Mouse (Mus musculus): Measurements from ENCODE around the gene Tmem158. TPM values are rescaled to one million over a fixed set of nuclear protein-coding genes. Genes with fewer than 3 reads are reported as not detected.

Tmem158 gene
- polyA plus RNA-seq, 1 experiment from 2014 or later = 17.1 TPM

- Histone ChIP-seq H3K4me1 (no peaks in the 10 kb centered on the region), H3K9me3 (no peaks in the 10 kb centered on the region), H3K4me3 (replicated peaks) (no peak overlapping the region), H3K9ac (no peak overlapping the region), H3K4me2 (no peak overlapping the region), H3K27me3 (replicated peaks) (no peaks in the 10 kb centered on the region), H3K27ac (no peak overlapping the region), H3K36me3 (no peaks in the 10 kb centered on the region)
- no peak for ATAC-seq (ENCODE audit: insufficient read depth, low FRiP score, low read depth)
- WGBS = 76% methylated on average over 2 of the region's 2 CpGs
These were observed 17.4 kb upstream of the Tmem158 start for GRCm38 (mm10) chr9:123278003-123278402.

GRCm38 (mm10) chr9:123275373-123275772, 14.8 kb upstream of the Tmem158 start:
- WGBS = 84% methylated on average over 2 of the region's 2 CpGs
- Histone ChIP-seq H3K4me3 (replicated peaks) (no peak overlapping the region), H3K4me2 (no peak overlapping the region)

GRCm38 (mm10) chr9:123274674-123275073, 14.1 kb upstream of the Tmem158 start:
- H3K36me3 ChIP-seq = no peaks in the 10 kb centered on the region
- H3K9me3 ChIP-seq = no peaks in the 10 kb centered on the region
- no peaks in the 10 kb centered on the region for H3K4me1 ChIP-seq
- no peak overlapping the region for H3K27ac ChIP-seq
- H3K4me3 ChIP-seq (replicated peaks) = no peak overlapping the region
- H3K4me2 ChIP-seq = no peak overlapping the region
- H3K9ac ChIP-seq = no peak overlapping the region
- WGBS = 44% methylated on average over 5 of the region's 5 CpGs
- no peaks in the 10 kb centered on the region for H3K27me3 ChIP-seq (replicated peaks)
- no peak for ATAC-seq (ENCODE audit: insufficient read depth, low FRiP score, low read depth)

More at GRCm38 (mm10) chr9:123275373-123275772, 14.8 kb upstream of the Tmem158 start:
- Histone ChIP-seq H3K36me3 (no peaks in the 10 kb centered on the region), H3K4me1 (no peaks in the 10 kb centered on the region), H3K27me3 (replicated peaks) (no peaks in the 10 kb centered on the region), H3K27ac (no peak overlapping the region), H3K9ac (no peak overlapping the region), H3K9me3 (no peaks in the 10 kb centered on the region)
- ATAC-seq (ENCODE audit: insufficient read depth, low FRiP score, low read depth) = no peak

GRCm38 (mm10) chr9:123273876-123274275, 13.3 kb upstream of the Tmem158 start:
- H3K4me2 ChIP-seq = no peak overlapping the region
- WGBS = 49% methylated on average over 2 of the region's 2 CpGs
- H3K27ac ChIP-seq = no peak overlapping the region
- no peaks in the 10 kb centered on the region for H3K9me3 ChIP-seq
- H3K4me3 ChIP-seq (replicated peaks) = no peak overlapping the region
- H3K27me3 ChIP-seq (replicated peaks) = no peaks in the 10 kb centered on the region
- no peaks in the 10 kb centered on the region for H3K36me3 ChIP-seq
- H3K9ac ChIP-seq = no peak overlapping the region
- H3K4me1 ChIP-seq = no peaks in the 10 kb centered on the region
- no peak for ATAC-seq (ENCODE audit: insufficient read depth, low FRiP score, low read depth)

- Histone ChIP-seq H3K9ac (no peak overlapping the region), H3K9me3 (no peaks in the 10 kb centered on the region), H3K27me3 (replicated peaks) (no peaks in the 10 kb centered on the region), H3K4me2 (no peak overlapping the region), H3K36me3 (no peaks in the 10 kb centered on the region), H3K27ac (no peak overlapping the region), H3K4me3 (replicated peaks) (no peak overlapping the region), H3K4me1 (no peaks in the 10 kb centered on the region)
- ATAC-seq (ENCODE audit: insufficient read depth, low FRiP score, low read depth) = no peak
- 65% methylated on average over 4 of the region's 4 CpGs for WGBS
These were observed 11.0 kb upstream of the Tmem158 start for GRCm38 (mm10) chr9:123271552-123271951.

- WGBS = 85% methylated on average over 2 of the region's 2 CpGs
- no peaks in the 10 kb centered on the region for H3K9me3 ChIP-seq
- no peaks in the 10 kb centered on the region for H3K27me3 ChIP-seq (replicated peaks)
- no peak overlapping the region for H3K27ac ChIP-seq
- H3K4me3 ChIP-seq (replicated peaks) = no peak overlapping the region
- no peak overlapping the region for H3K4me2 ChIP-seq
- no peak for ATAC-seq (ENCODE audit: insufficient read depth, low FRiP score, low read depth)
- no peaks in the 10 kb centered on the region for H3K36me3 ChIP-seq
- H3K4me1 ChIP-seq = no peaks in the 10 kb centered on the region
- H3K9ac ChIP-seq = no peak overlapping the region
These were observed 9.5 kb upstream of the Tmem158 start for GRCm38 (mm10) chr9:123269906-123270558.

GRCm38 (mm10) chr9:123259896-123260610, 511 bp downstream of the Tmem158 start:
- no peaks in the 10 kb centered on the region; the same call in 1 of the 2 replicates for H3K27me3 ChIP-seq (replicated peaks)
- peak overlapping the region; percentile 99 for H3K4me2 ChIP-seq
- H3K9ac ChIP-seq = peak overlapping the region; percentile 52
- H3K4me3 ChIP-seq (replicated peaks) = peak overlapping the region; percentile 83
- no peaks in the 10 kb centered on the region for H3K36me3 ChIP-seq
- WGBS = 0% methylated on average over 89 of the region's 92 CpGs
- no peaks in the 10 kb centered on the region for H3K9me3 ChIP-seq
- ATAC-seq (ENCODE audit: insufficient read depth, low FRiP score, low read depth) = peak; percentile 70
- H3K27ac ChIP-seq = peak overlapping the region; percentile 67
- peaks cover 5% of the 10 kb centered on the region; the same call in 1 of the 2 replicates for H3K4me1 ChIP-seq

GRCm38 (mm10) chr9:123259461-123259895, 1.1 kb downstream of the Tmem158 start:
- 2% methylated on average over 44 of the region's 45 CpGs for WGBS
- Histone ChIP-seq H3K27me3 (replicated peaks) (no peaks in the 10 kb centered on the region; the same call in 1 of the 2 replicates), H3K27ac (no peak overlapping the region), H3K9me3 (no peaks in the 10 kb centered on the region), H3K9ac (peak overlapping the region; percentile 52), H3K36me3 (no peaks in the 10 kb centered on the region), H3K4me2 (peak overlapping the region; percentile 99), H3K4me1 (peaks cover 5% of the 10 kb centered on the region; the same call in 1 of the 2 replicates), H3K4me3 (replicated peaks) (peak overlapping the region; percentile 83)
- peak; percentile 12; the same call in 1 of the 2 replicates for ATAC-seq (ENCODE audit: insufficient read depth, low FRiP score, low read depth)

- H3K9ac ChIP-seq = no peak overlapping the region
- H3K4me3 ChIP-seq (replicated peaks) = peak overlapping the region; percentile 83; the same call in 1 of the 2 replicates
- no peaks in the 10 kb centered on the region; the same call in 1 of the 2 replicates for H3K27me3 ChIP-seq (replicated peaks)
- no peaks in the 10 kb centered on the region for H3K9me3 ChIP-seq
- peak overlapping the region; percentile 99 for H3K4me2 ChIP-seq
- ATAC-seq (ENCODE audit: insufficient read depth, low FRiP score, low read depth) = no peak
- WGBS = 26% methylated on average over 10 of the region's 10 CpGs
- no peaks in the 10 kb centered on the region for H3K36me3 ChIP-seq
- no peak overlapping the region for H3K27ac ChIP-seq
- peaks cover 5% of the 10 kb centered on the region; the same call in 1 of the 2 replicates for H3K4me1 ChIP-seq
These were observed 1.8 kb downstream of the Tmem158 start for GRCm38 (mm10) chr9:123258796-123259195.

GRCm38 (mm10) chr9:123255736-123256135, 4.8 kb downstream of the Tmem158 start:
- Histone ChIP-seq H3K27me3 (replicated peaks) (no peaks in the 10 kb centered on the region), H3K27ac (no peak overlapping the region)
- WGBS = 91% methylated on average over 3 of the region's 3 CpGs

GRCm38 (mm10) chr9:123247992-123248391, 12.6 kb downstream of the Tmem158 start:
- Histone ChIP-seq H3K27ac (no peak overlapping the region), H3K36me3 (no peaks in the 10 kb centered on the region), H3K4me1 (no peaks in the 10 kb centered on the region), H3K9ac (no peak overlapping the region), H3K4me2 (no peak overlapping the region), H3K9me3 (no peaks in the 10 kb centered on the region), H3K4me3 (replicated peaks) (no peak overlapping the region), H3K27me3 (replicated peaks) (no peaks in the 10 kb centered on the region)
- no peak for ATAC-seq (ENCODE audit: insufficient read depth, low FRiP score, low read depth)
- 61% methylated on average over 1 of the region's 1 CpGs for WGBS

More at GRCm38 (mm10) chr9:123255736-123256135, 4.8 kb downstream of the Tmem158 start:
- Histone ChIP-seq H3K9ac (no peak overlapping the region), H3K4me2 (no peak overlapping the region), H3K4me3 (replicated peaks) (no peak overlapping the region), H3K4me1 (peaks cover 5% of the 10 kb centered on the region; the same call in 1 of the 2 replicates), H3K9me3 (no peaks in the 10 kb centered on the region), H3K36me3 (no peaks in the 10 kb centered on the region)
- ATAC-seq (ENCODE audit: insufficient read depth, low FRiP score, low read depth) = no peak

GRCm38 (mm10) chr9:123245146-123245545, 15.4 kb downstream of the Tmem158 start:
- no peak overlapping the region for H3K9ac ChIP-seq

More at GRCm38 (mm10) chr9:123245146-123245545, 15.4 kb downstream of the Tmem158 start:
- H3K4me1 ChIP-seq = no peaks in the 10 kb centered on the region
- no peak overlapping the region for H3K4me3 ChIP-seq (replicated peaks)
- no peak for ATAC-seq (ENCODE audit: insufficient read depth, low FRiP score, low read depth)
- no peaks in the 10 kb centered on the region for H3K27me3 ChIP-seq (replicated peaks)
- 83% methylated on average over 4 of the region's 4 CpGs for WGBS
- H3K36me3 ChIP-seq = no peaks in the 10 kb centered on the region
- no peak overlapping the region for H3K4me2 ChIP-seq
- H3K9me3 ChIP-seq = no peaks in the 10 kb centered on the region
- no peak overlapping the region for H3K27ac ChIP-seq
